Mouse (Mus musculus): Measurements from ENCODE around the gene Plcd3. TPM values are rescaled to one million over a fixed set of nuclear protein-coding genes. Genes with fewer than 3 reads are reported as not detected.

The Plcd3 gene
- polyA plus RNA-seq, 1 experiment from 2014 or later, result 0.50 TPM

DNA sequence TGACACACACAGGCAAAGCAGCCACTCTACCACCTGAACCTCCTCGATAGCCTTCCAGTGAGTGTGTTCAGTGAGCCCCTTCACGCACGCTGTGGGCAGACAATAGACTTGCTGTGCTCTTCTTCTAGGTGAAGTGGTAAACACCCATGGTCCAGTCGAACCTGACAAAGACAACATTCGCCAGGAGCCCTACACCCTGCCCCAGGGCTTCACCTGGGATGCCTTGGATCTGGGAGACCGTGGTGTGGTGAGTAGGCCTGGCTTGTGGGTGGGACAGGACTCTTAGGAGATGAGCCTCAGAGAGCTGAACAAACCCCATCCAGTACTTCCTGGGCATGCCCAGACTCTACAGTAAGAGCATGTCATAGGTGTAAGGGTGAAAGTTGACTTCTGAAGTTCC is 49.4 kb downstream of the Plcd3 start:
- ATAC-seq (ENCODE audit: low read depth), result no peak
- peaks cover 70% of the 10 kb centered on the region for H3K36me3 ChIP-seq
- no peaks in the 10 kb centered on the region for H3K4me1 ChIP-seq (replicated peaks)
- no peak overlapping the region for H3K4me3 ChIP-seq (replicated peaks)
- H3K9me3 ChIP-seq (replicated peaks), result no peaks in the 10 kb centered on the region
- no peak overlapping the region for H3K4me2 ChIP-seq
- H3K9ac ChIP-seq, result no peak overlapping the region
- 87% methylated on average over 6 of the region's 6 CpGs for WGBS (ENCODE audit: insufficient replicate concordance)
- DNase-seq, result no peak
- H3K27me3 ChIP-seq, result no peaks in the 10 kb centered on the region
- H3K27ac ChIP-seq, result no peak overlapping the region

DNA sequence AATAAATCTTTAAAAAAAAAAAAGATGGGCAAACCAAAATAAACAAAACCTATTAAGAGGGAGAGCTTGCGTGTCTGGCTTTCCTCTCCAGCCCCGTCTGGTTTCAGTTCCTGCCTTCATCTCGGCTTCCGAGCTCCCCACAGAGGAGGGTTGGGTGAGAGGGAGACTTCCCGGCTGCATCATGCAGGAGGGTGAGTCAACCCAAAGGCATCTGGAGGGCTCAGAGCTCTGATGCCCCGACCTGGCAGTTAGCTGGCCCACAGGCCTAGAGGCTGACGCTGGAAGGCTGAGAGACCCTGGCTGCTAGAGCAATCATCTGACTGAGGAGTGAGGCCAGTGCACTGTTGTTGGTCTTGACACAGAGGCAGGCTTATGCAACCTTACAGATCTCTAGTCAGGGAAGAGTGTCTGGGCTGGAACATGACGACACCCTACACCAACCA is 50.2 kb downstream of the Plcd3 start:
- no peak overlapping the region for H3K27ac ChIP-seq
- H3K4me1 ChIP-seq (replicated peaks), result no peaks in the 10 kb centered on the region
- H3K9me3 ChIP-seq (replicated peaks), result no peaks in the 10 kb centered on the region
- H3K4me2 ChIP-seq, result no peak overlapping the region
- DNase-seq, result no peak
- H3K4me3 ChIP-seq (replicated peaks), result no peak overlapping the region
- no peak overlapping the region for H3K9ac ChIP-seq
- H3K36me3 ChIP-seq, result peaks cover 70% of the 10 kb centered on the region
- WGBS (ENCODE audit: insufficient replicate concordance), result 80% methylated on average over 8 of the region's 8 CpGs
- no peaks in the 10 kb centered on the region for H3K27me3 ChIP-seq
- no peak for ATAC-seq (ENCODE audit: low read depth)

DNA sequence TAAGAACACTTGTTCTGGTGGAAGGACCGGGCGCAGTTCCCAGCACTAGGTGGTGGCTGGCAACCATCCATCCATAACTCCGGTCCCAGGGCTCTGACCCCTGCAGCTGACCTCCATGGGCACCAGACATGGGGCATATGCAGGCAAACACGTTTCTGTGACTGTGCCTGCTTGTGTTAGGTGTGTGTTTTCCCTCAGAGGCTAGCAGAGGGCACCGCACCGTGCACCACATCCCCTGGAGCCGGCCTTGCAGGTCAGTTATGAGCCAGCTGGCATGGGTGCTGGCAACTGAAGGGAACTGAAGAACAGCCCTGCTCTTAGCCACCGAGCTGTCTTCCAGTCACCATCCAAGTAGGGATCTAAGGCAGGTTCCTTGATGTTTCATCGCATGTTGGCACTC is 51.3 kb downstream of the Plcd3 start:
- no peak for ATAC-seq (ENCODE audit: low read depth)
- H3K4me1 ChIP-seq (replicated peaks), result no peaks in the 10 kb centered on the region
- H3K4me2 ChIP-seq, result no peak overlapping the region
- H3K36me3 ChIP-seq, result peaks cover 70% of the 10 kb centered on the region
- H3K27ac ChIP-seq, result no peak overlapping the region
- H3K9me3 ChIP-seq (replicated peaks), result no peaks in the 10 kb centered on the region
- no peak for DNase-seq
- H3K27me3 ChIP-seq, result no peaks in the 10 kb centered on the region
- WGBS (ENCODE audit: insufficient replicate concordance), result 94% methylated on average over 9 of the region's 9 CpGs
- H3K4me3 ChIP-seq (replicated peaks), result no peak overlapping the region
- H3K9ac ChIP-seq, result no peak overlapping the region

DNA sequence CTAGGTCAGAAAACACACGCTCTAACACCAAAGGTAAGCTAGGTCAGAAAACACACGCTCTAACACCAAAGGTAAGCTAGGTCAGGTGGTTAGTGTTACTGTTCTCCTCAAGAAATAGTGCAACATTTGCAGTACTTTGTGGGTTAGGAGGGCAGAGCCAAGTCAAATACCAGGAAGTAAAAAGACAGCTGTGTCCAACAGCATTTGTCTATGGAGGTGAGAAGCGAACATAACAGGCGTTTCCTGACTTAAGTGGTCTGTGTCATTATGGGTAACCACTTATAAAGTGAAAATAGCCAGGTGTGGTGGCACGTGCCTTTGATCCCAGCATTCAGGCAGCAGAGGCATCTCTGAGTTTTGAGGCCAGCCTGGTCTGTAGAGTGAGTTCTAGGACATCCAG is 51.8 kb downstream of the Plcd3 start:
- H3K4me2 ChIP-seq, result no peak overlapping the region
- H3K4me1 ChIP-seq (replicated peaks), result no peaks in the 10 kb centered on the region
- no peaks in the 10 kb centered on the region for H3K9me3 ChIP-seq (replicated peaks)
- WGBS (ENCODE audit: insufficient replicate concordance), result 90% methylated on average over 5 of the region's 5 CpGs
- no peak overlapping the region for H3K4me3 ChIP-seq (replicated peaks)
- no peaks in the 10 kb centered on the region for H3K27me3 ChIP-seq
- peaks cover 73% of the 10 kb centered on the region for H3K36me3 ChIP-seq
- ATAC-seq (ENCODE audit: low read depth), result no peak
- no peak overlapping the region for H3K9ac ChIP-seq
- no peak overlapping the region for H3K27ac ChIP-seq
- no peak for DNase-seq

DNA sequence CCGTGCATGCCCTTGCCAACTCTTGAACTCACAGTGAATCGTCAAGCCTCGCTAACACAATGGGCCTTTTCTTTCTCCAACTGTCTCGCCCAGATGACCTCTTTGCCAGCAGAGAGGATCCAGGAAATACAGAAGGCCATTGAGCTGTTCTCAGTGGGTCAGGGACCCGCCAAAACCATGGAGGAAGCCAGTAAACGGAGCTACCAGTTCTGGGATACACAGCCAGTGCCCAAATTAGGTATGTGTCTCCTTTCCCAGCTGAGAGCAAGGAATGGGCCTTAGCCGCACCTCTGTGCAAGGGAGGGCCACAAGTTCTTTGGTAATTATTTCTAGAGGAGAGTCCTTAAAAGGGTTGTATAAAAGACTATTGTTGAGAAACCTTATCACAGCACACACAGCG is 55.2 kb downstream of the Plcd3 start:
- Histone ChIP-seq H3K27ac (no peak overlapping the region), H3K27me3 (no peaks in the 10 kb centered on the region), H3K4me1 (replicated peaks) (peaks cover under 1% of the 10 kb centered on the region), H3K4me3 (replicated peaks) (no peak overlapping the region), H3K9me3 (replicated peaks) (no peaks in the 10 kb centered on the region), H3K9ac (no peak overlapping the region), H3K4me2 (no peak overlapping the region), H3K36me3 (peaks cover 74% of the 10 kb centered on the region)
- 80% methylated on average over 8 of the region's 8 CpGs for WGBS (ENCODE audit: insufficient replicate concordance)
- ATAC-seq (ENCODE audit: low read depth), result no peak
- no peak for DNase-seq

DNA sequence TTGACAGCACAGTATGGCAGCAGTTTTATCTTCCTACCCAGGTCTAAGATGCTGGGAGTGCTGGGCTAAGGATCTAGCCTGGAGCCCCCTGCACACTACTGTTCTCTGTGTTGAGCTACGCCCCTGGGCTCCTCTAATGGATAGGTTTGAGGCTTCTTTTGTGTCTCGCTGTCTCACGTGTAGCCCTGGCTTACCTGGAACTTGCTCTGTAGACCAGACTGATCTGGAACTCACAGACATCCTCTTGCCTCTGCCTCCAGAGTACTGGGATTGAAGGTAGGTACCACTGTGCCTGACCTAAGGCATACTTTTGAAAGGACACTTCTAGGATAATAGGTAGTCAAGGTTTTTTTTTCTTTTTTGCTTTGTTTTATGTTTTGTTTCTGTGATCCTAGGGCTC is 57.5 kb downstream of the Plcd3 start:
- Histone ChIP-seq H3K4me1 (replicated peaks) (peaks cover 24% of the 10 kb centered on the region), H3K27ac (no peak overlapping the region), H3K9ac (no peak overlapping the region), H3K4me3 (replicated peaks) (no peak overlapping the region), H3K9me3 (replicated peaks) (no peaks in the 10 kb centered on the region), H3K36me3 (peaks cover 58% of the 10 kb centered on the region), H3K4me2 (no peak overlapping the region), H3K27me3 (no peaks in the 10 kb centered on the region)
- ATAC-seq (ENCODE audit: low read depth) (no peak), DNase-seq (no peak)
- WGBS (ENCODE audit: insufficient replicate concordance), result 96% methylated on average over 3 of the region's 3 CpGs

DNA sequence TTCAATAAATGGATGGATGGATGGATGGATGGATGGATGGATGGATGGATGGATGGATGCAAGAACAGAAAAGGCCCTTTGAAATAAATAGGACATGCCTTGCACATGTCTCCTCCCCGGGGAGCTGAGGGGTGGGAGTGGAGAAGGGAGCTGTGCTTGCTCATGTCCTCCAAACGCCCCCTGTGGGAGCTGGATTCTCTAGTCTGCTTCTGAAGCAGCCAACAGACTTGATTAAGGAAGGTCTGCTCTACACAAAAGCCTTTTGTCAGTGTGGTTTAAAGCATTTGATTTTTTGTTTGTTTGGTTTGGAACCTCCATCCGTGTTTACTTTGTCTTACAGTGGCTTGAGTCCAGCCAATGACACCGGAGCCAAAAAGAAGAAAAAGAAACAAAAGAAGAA is 58.6 kb downstream of the Plcd3 start:
- Histone ChIP-seq H3K4me1 (replicated peaks) (peaks cover 35% of the 10 kb centered on the region), H3K27ac (no peak overlapping the region), H3K9me3 (replicated peaks) (no peaks in the 10 kb centered on the region), H3K4me2 (no peak overlapping the region), H3K27me3 (no peaks in the 10 kb centered on the region), H3K36me3 (peaks cover 65% of the 10 kb centered on the region), H3K4me3 (replicated peaks) (no peak overlapping the region), H3K9ac (no peak overlapping the region)
- ATAC-seq (ENCODE audit: low read depth), result no peak
- WGBS (ENCODE audit: insufficient replicate concordance), result 79% methylated on average over 4 of the region's 4 CpGs
- no peak for DNase-seq

DNA sequence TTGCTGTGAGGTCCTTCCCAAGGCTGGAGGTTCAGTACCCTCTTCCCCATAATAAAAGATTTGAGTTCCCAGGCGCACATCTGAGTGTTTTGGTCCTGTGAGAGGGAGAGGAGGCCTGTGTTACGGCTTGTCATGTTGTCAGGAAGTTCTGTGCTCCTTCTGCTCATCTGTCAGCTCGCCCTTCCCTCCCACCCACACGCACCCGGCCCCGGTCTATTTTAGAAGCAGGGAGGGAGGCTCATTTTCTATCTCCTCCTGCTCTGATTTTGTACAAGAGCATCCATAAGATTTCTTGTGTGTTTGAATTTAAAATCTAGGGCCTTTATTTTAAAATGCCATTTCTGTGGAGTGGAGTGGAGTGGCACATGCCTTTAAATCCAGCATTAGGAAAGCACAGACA is 63.4 kb downstream of the Plcd3 start:
- Histone ChIP-seq H3K27me3 (no peaks in the 10 kb centered on the region), H3K4me2 (no peak overlapping the region), H3K9ac (no peak overlapping the region), H3K4me1 (replicated peaks) (peaks cover 43% of the 10 kb centered on the region), H3K9me3 (replicated peaks) (no peaks in the 10 kb centered on the region), H3K4me3 (replicated peaks) (no peak overlapping the region), H3K27ac (no peak overlapping the region), H3K36me3 (peaks cover 48% of the 10 kb centered on the region)
- ATAC-seq (ENCODE audit: low read depth) (no peak), DNase-seq (no peak)
- 71% methylated on average over 6 of the region's 6 CpGs for WGBS (ENCODE audit: insufficient replicate concordance)

DNA sequence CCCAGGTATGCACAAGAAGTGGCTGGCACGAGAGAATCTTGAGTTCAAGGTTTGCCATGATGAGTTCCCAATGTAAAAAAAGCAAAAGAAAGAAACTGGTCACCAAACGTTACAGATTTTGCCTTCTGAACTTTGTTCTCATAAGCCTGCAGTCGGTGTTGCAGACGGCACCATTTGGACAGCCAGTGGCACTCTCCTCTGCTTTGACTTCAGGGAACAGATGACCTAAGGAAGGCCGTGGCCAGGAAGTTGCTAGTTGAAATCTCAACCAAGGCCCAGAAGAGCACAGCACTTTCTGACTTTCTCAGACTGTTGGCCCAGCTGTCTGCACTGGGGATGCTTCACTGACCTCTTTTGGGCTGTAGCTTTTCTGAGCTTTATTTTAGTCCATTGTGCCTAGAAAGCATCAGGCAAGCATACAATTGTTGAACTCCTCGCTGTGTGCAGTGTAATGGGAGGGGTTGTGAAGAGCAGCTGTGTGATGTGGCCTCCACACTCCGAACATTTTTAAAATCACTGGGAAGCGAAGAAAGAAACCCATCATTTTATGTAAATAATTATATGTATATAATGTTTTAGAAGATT is 64.5 kb downstream of the Plcd3 start:
- Histone ChIP-seq H3K4me1 (replicated peaks) (peaks cover 46% of the 10 kb centered on the region), H3K27me3 (no peaks in the 10 kb centered on the region), H3K27ac (no peak overlapping the region), H3K4me2 (no peak overlapping the region), H3K4me3 (replicated peaks) (no peak overlapping the region), H3K9me3 (replicated peaks) (no peaks in the 10 kb centered on the region), H3K36me3 (peaks cover 41% of the 10 kb centered on the region), H3K9ac (no peak overlapping the region)
- 82% methylated on average over 8 of the region's 8 CpGs for WGBS (ENCODE audit: insufficient replicate concordance)
- DNase-seq, result no peak
- ATAC-seq (ENCODE audit: low read depth), result no peak

DNA sequence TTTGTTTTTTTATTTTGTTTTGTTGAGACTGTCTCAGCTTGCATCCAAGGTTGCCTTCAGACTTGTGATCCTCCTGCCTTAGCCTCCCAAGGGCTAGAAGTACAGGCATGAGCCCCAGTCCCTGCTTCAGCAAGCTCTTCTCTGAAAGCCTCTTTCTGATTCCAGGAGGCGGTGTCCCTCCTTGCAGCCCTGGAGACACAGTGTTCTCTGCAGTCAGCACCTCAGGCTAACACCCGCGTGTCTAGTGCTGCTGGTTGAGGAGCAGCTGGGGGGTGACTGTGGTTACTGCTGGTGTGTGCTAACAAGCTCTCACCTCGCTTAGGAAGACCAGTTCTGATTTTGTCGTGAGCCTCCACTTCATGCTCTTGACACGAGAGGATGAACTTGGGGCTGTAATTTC is 66.5 kb downstream of the Plcd3 start:
- no peak for DNase-seq
- Histone ChIP-seq H3K27me3 (no peaks in the 10 kb centered on the region), H3K4me3 (replicated peaks) (no peak overlapping the region), H3K4me2 (no peak overlapping the region), H3K9me3 (replicated peaks) (no peaks in the 10 kb centered on the region), H3K27ac (no peak overlapping the region), H3K9ac (no peak overlapping the region), H3K36me3 (peaks cover 39% of the 10 kb centered on the region), H3K4me1 (replicated peaks) (peaks cover 51% of the 10 kb centered on the region)
- WGBS (ENCODE audit: insufficient replicate concordance), result 81% methylated on average over 6 of the region's 6 CpGs
- ATAC-seq (ENCODE audit: low read depth), result no peak

DNA sequence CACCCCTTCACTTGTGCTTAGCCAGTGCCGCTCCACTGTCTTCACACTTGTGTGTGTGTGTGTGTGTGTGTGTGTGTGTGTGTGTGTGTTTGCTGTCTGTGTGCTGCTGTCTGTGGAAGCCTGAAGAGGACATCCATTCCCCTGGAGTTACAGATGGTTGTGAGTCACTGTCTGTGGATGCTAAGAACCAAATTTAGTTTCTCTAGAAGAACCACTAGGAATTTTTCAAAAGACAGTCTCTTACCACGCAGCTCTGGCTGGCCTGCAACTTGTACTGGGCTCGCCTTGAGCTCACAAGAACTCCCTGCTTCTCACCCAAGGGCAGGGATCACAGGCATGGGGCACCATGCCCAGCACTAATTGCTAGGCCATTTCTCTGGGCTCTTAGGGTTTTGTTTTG is 68.4 kb downstream of the Plcd3 start:
- Histone ChIP-seq H3K27me3 (no peaks in the 10 kb centered on the region), H3K27ac (0 out of 2 replicates have a peak overlapping the region, but pooled peaks have one; percentile 26), H3K36me3 (peaks cover 30% of the 10 kb centered on the region), H3K4me2 (no peak overlapping the region), H3K4me1 (replicated peaks) (peaks cover 42% of the 10 kb centered on the region), H3K9me3 (replicated peaks) (no peaks in the 10 kb centered on the region), H3K9ac (no peak overlapping the region), H3K4me3 (replicated peaks) (no peak overlapping the region)
- DNase-seq, result no peak
- 72% methylated on average over 3 of the region's 3 CpGs for WGBS (ENCODE audit: insufficient replicate concordance)
- ATAC-seq (ENCODE audit: low read depth), result no peak

DNA sequence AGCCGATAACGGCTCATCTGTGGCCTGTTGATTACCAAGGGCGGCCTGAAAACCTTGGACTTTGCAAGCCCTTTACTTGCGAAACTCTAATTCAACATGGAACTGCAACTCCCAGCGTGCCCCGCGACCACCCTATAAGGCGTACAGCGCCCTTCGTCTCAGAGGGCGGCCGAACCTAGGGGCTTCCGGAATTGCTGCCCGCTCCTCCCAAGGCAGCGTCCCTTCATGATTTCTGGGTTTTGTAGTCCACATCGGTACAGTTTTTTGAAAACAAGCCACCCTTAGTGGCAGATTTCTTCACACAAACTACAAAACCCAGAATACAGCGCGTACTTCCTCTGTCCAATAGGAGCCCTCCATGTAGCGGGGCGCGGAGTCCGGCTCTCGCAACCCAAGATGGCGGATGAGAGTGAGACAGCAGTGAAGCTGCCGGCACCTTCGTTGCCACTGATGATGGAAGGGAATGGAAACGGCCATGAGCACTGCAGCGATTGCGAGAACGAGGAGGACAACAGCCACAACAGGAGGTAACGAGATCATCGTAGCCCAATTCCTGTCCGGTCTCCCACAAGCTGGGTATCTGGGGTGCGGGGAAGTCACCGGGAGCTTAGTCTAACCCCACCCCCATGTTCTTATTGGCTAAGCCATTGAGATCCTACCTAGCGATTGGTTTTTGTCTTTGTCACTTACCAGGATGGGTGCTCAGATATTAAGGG is 73.1 kb downstream of the Plcd3 start, which contains the start of the genes Nmt1 and Dcakd:
Gene Nmt1, plus strand, starts transcription at position 15 of the 716 bp plus-strand sequence.
Gene Dcakd, minus strand, starts transcription at position 158 of the 716 bp plus-strand sequence.
- Histone ChIP-seq H3K4me3 (replicated peaks) (peak within 1 kb of the TSS; percentile 73), H3K9me3 (replicated peaks) (no peaks in the 10 kb centered on the region), H3K9ac (peak within 1 kb of the TSS; percentile 83), H3K4me1 (replicated peaks) (peaks cover 57% of the 10 kb centered on the region), H3K27me3 (no peaks in the 10 kb centered on the region), H3K4me2 (peak within 1 kb of the TSS; percentile 74), H3K27ac (peak within 1 kb of the TSS; percentile 92), H3K36me3 (peaks cover 29% of the 10 kb centered on the region)
- DNase-seq, result peak; percentile 91
- ATAC-seq (ENCODE audit: low read depth), result peak; percentile 97
- under 1% methylated on average over 36 of the region's 36 CpGs for WGBS (ENCODE audit: insufficient replicate concordance)

Data from liver, embryonic 13.5 days (tissue).